Mouse (Mus musculus) heart, postnatal 0 days (tissue): ENCODE measurements around the gene Itch.
"Not testable (repeated sequence)": the region's sequence is repeated elsewhere in the genome, so short reads cannot be mapped to it uniquely, and the experiment has no call there.

Experiments used
- CTCF ChIP-seq: IDR thresholded peaks from 2 replicates; pipeline ENCODE4 v1.5.1; 2016; ENCODE audit warnings: antibody characterized with exemption, control low read depth, low read depth
- EP300 ChIP-seq: IDR thresholded peaks from 2 replicates; pipeline ENCODE4 v1.6.1; 2016; ENCODE audit warnings: antibody characterized with exemption, low read depth

- not testable (repeated sequence) for TF ChIP-seq CTCF, EP300
Measured at GRCm38 (mm10) chr2:155149296-155149695, 16.0 kb downstream of the Itch start.
